Mouse (Mus musculus): ENCODE results near the gene Ankrd9. TPM values are rescaled to one million over a fixed set of nuclear protein-coding genes. Genes with fewer than 3 reads are reported as not detected.
A peak's percentile ranks its signal among the peaks of the same experiment; 100 is the strongest.

The Ankrd9 gene
- 32.2 and 33.6 TPM in 2 replicates for polyA plus RNA-seq (2015; fragmentation: Nextera tagmentation; extraction: Ambion mirVana)

- H3K9ac ChIP-seq (ENCODE audit: low read depth, low read length), result peak within 1 kb of the TSS; percentile 89
- no peaks in the 10 kb centered on the region for H3K9me3 ChIP-seq (ENCODE audit: control insufficient read depth, low read length)
- under 1% methylated on average over 84 of the region's 90 CpGs for WGBS
- peak within 1 kb of the TSS; percentile 81 for H3K4me3 ChIP-seq (ENCODE audit: low read length)
- peak within 1 kb of the TSS; percentile 95 for H3K4me2 ChIP-seq (ENCODE audit: low read depth, low read length)
- H3K27ac ChIP-seq (ENCODE audit: low read length), result peak within 1 kb of the TSS; percentile 88
- peak; percentile 94 for ATAC-seq
- H3K4me1 ChIP-seq (ENCODE audit: control insufficient read depth, insufficient read depth, low read length), result peaks cover 28% of the 10 kb centered on the region
- peaks cover 25% of the 10 kb centered on the region for H3K36me3 ChIP-seq (ENCODE audit: control insufficient read depth, insufficient read depth, low read length)
- no peaks in the 10 kb centered on the region for H3K27me3 ChIP-seq (replicated peaks; ENCODE audit: control insufficient read depth, insufficient read depth, low read length)
Measured at GRCm38 (mm10) chr12:110978607-110979406, at the start of gene Ankrd9. Gene Ankrd9, minus strand, starts transcription at chr12:110979040.

- H3K27me3 ChIP-seq (replicated peaks; ENCODE audit: control insufficient read depth, insufficient read depth, low read length), result no peaks in the 10 kb centered on the region
- no peak overlapping the region for H3K27ac ChIP-seq (ENCODE audit: low read length)
- H3K9me3 ChIP-seq (ENCODE audit: control insufficient read depth, low read length), result no peaks in the 10 kb centered on the region
- H3K4me3 ChIP-seq (ENCODE audit: low read length), result no peak overlapping the region
- H3K4me2 ChIP-seq (ENCODE audit: low read depth, low read length), result no peak overlapping the region
- no peak overlapping the region for H3K9ac ChIP-seq (ENCODE audit: low read depth, low read length)
- H3K36me3 ChIP-seq (ENCODE audit: control insufficient read depth, insufficient read depth, low read length), result no peaks in the 10 kb centered on the region
- no peaks in the 10 kb centered on the region for H3K4me1 ChIP-seq (ENCODE audit: control insufficient read depth, insufficient read depth, low read length)
- no peak for ATAC-seq
- WGBS, result 56% methylated on average over 3 of the region's 3 CpGs
Measured at GRCm38 (mm10) chr12:111021577-111021976, 42.7 kb upstream of the Ankrd9 start.

- WGBS, result 32% methylated on average over 1 of the region's 1 CpGs
- no peak overlapping the region for H3K9ac ChIP-seq (ENCODE audit: low read depth, low read length)
- no peaks in the 10 kb centered on the region for H3K4me1 ChIP-seq (ENCODE audit: control insufficient read depth, insufficient read depth, low read length)
- H3K27ac ChIP-seq (ENCODE audit: low read length), result no peak overlapping the region
- H3K4me3 ChIP-seq (ENCODE audit: low read length), result no peak overlapping the region
- no peaks in the 10 kb centered on the region for H3K9me3 ChIP-seq (ENCODE audit: control insufficient read depth, low read length)
- H3K36me3 ChIP-seq (ENCODE audit: control insufficient read depth, insufficient read depth, low read length), result no peaks in the 10 kb centered on the region
- no peak overlapping the region for H3K4me2 ChIP-seq (ENCODE audit: low read depth, low read length)
- H3K27me3 ChIP-seq (replicated peaks; ENCODE audit: control insufficient read depth, insufficient read depth, low read length), result no peaks in the 10 kb centered on the region
- no peak for ATAC-seq
Measured at GRCm38 (mm10) chr12:111021138-111021537, 42.3 kb upstream of the Ankrd9 start.

- no peak for ATAC-seq
- Histone ChIP-seq H3K4me1 (ENCODE audit: control insufficient read depth, insufficient read depth, low read length) (no peaks in the 10 kb centered on the region; the same call in 1 of the 2 replicates), H3K27me3 (replicated peaks; ENCODE audit: control insufficient read depth, insufficient read depth, low read length) (no peaks in the 10 kb centered on the region), H3K27ac (ENCODE audit: low read length) (no peak overlapping the region), H3K9ac (ENCODE audit: low read depth, low read length) (no peak overlapping the region), H3K4me3 (ENCODE audit: low read length) (no peak overlapping the region), H3K9me3 (ENCODE audit: control insufficient read depth, low read length) (no peaks in the 10 kb centered on the region), H3K36me3 (ENCODE audit: control insufficient read depth, insufficient read depth, low read length) (no peaks in the 10 kb centered on the region), H3K4me2 (ENCODE audit: low read depth, low read length) (no peak overlapping the region)
- 87% methylated on average over 2 of the region's 2 CpGs for WGBS
Measured at GRCm38 (mm10) chr12:111019086-111019485, 40.2 kb upstream of the Ankrd9 start.

GRCm38 (mm10) chr12:111018068-111018467 is 39.2 kb upstream of the Ankrd9 start:
- H3K27ac ChIP-seq (ENCODE audit: low read length), result no peak overlapping the region
- H3K36me3 ChIP-seq (ENCODE audit: control insufficient read depth, insufficient read depth, low read length), result no peaks in the 10 kb centered on the region
- ATAC-seq, result no peak
- H3K9me3 ChIP-seq (ENCODE audit: control insufficient read depth, low read length), result no peaks in the 10 kb centered on the region
- no peak overlapping the region for H3K4me2 ChIP-seq (ENCODE audit: low read depth, low read length)
- no peak overlapping the region for H3K9ac ChIP-seq (ENCODE audit: low read depth, low read length)
- 90% methylated on average over 11 of the region's 11 CpGs for WGBS
- H3K27me3 ChIP-seq (replicated peaks; ENCODE audit: control insufficient read depth, insufficient read depth, low read length), result no peaks in the 10 kb centered on the region
- no peaks in the 10 kb centered on the region; the same call in 1 of the 2 replicates for H3K4me1 ChIP-seq (ENCODE audit: control insufficient read depth, insufficient read depth, low read length)
- no peak overlapping the region for H3K4me3 ChIP-seq (ENCODE audit: low read length)

GRCm38 (mm10) chr12:111016807-111017206 is 38.0 kb upstream of the Ankrd9 start:
- Histone ChIP-seq H3K36me3 (ENCODE audit: control insufficient read depth, insufficient read depth, low read length) (no peaks in the 10 kb centered on the region), H3K27ac (ENCODE audit: low read length) (no peak overlapping the region), H3K27me3 (replicated peaks; ENCODE audit: control insufficient read depth, insufficient read depth, low read length) (no peaks in the 10 kb centered on the region), H3K4me3 (ENCODE audit: low read length) (no peak overlapping the region), H3K9me3 (ENCODE audit: control insufficient read depth, low read length) (no peaks in the 10 kb centered on the region), H3K4me2 (ENCODE audit: low read depth, low read length) (no peak overlapping the region), H3K9ac (ENCODE audit: low read depth, low read length) (no peak overlapping the region), H3K4me1 (ENCODE audit: control insufficient read depth, insufficient read depth, low read length) (peaks cover under 1% of the 10 kb centered on the region; the same call in 1 of the 2 replicates)
- 85% methylated on average over 3 of the region's 3 CpGs for WGBS
- no peak for ATAC-seq

- peak overlapping the region; percentile 96 for H3K27ac ChIP-seq (ENCODE audit: low read length)
- no peaks in the 10 kb centered on the region for H3K27me3 ChIP-seq (replicated peaks; ENCODE audit: control insufficient read depth, insufficient read depth, low read length)
- no peak overlapping the region for H3K4me2 ChIP-seq (ENCODE audit: low read depth, low read length)
- ATAC-seq, result no peak
- 0 out of 2 replicates have a peak overlapping the region, but pooled peaks have one; percentile 51 for H3K9ac ChIP-seq (ENCODE audit: low read depth, low read length)
- no peaks in the 10 kb centered on the region for H3K9me3 ChIP-seq (ENCODE audit: control insufficient read depth, low read length)
- H3K4me1 ChIP-seq (ENCODE audit: control insufficient read depth, insufficient read depth, low read length), result peaks cover 51% of the 10 kb centered on the region
- 63% methylated on average over 6 of the region's 6 CpGs for WGBS
- no peaks in the 10 kb centered on the region for H3K36me3 ChIP-seq (ENCODE audit: control insufficient read depth, insufficient read depth, low read length)
- no peak overlapping the region for H3K4me3 ChIP-seq (ENCODE audit: low read length)
Measured at GRCm38 (mm10) chr12:111009615-111010257, 30.9 kb upstream of the Ankrd9 start.

GRCm38 (mm10) chr12:111008500-111009490 is 30.0 kb upstream of the Ankrd9 start:
- Histone ChIP-seq H3K4me3 (ENCODE audit: low read length) (no peak overlapping the region), H3K9ac (ENCODE audit: low read depth, low read length) (peak overlapping the region; percentile 51), H3K27me3 (replicated peaks; ENCODE audit: control insufficient read depth, insufficient read depth, low read length) (no peaks in the 10 kb centered on the region), H3K4me1 (ENCODE audit: control insufficient read depth, insufficient read depth, low read length) (peaks cover 51% of the 10 kb centered on the region), H3K9me3 (ENCODE audit: control insufficient read depth, low read length) (no peaks in the 10 kb centered on the region), H3K27ac (ENCODE audit: low read length) (peak overlapping the region; percentile 96), H3K36me3 (ENCODE audit: control insufficient read depth, insufficient read depth, low read length) (no peaks in the 10 kb centered on the region), H3K4me2 (ENCODE audit: low read depth, low read length) (0 out of 2 replicates have a peak overlapping the region, but pooled peaks have one; percentile 10)
- ATAC-seq, result peak; percentile 73
- 31% methylated on average over 11 of the region's 11 CpGs for WGBS

Data from intestine, embryonic 16.5 days (tissue).